Mouse (Mus musculus) large intestine, adult 2 months (tissue): ENCODE data around the gene Dpf2. TPM values are rescaled to one million over a fixed set of nuclear protein-coding genes. Genes with fewer than 3 reads are reported as not detected.

Experiments used
- DNase-seq: peaks from one replicate; pipeline ENCODE4 v3.0.0-alpha.2; 2012; ENCODE audit warnings: low read depth, low spot score
- WGBS: fragments of 180-500 bp; shearing (Covaris S2); methylation state at CpG from one replicate; pipeline ENCODE4 v1.1.7; 2018; 5-methylcytosine and 5-hydroxymethylcytosine counted together
- polyA plus RNA-seq: library from polyadenylated mRNA; depleted of rRNA; stranded (reverse); fragments of >200 nt; gene quantifications from 2 replicates; pipeline ENCODE4 v1.2.3, GENCODE M21; 2012

The Dpf2 gene
- polyA plus RNA-seq, 1 experiment = 69.6 TPM

DNA sequence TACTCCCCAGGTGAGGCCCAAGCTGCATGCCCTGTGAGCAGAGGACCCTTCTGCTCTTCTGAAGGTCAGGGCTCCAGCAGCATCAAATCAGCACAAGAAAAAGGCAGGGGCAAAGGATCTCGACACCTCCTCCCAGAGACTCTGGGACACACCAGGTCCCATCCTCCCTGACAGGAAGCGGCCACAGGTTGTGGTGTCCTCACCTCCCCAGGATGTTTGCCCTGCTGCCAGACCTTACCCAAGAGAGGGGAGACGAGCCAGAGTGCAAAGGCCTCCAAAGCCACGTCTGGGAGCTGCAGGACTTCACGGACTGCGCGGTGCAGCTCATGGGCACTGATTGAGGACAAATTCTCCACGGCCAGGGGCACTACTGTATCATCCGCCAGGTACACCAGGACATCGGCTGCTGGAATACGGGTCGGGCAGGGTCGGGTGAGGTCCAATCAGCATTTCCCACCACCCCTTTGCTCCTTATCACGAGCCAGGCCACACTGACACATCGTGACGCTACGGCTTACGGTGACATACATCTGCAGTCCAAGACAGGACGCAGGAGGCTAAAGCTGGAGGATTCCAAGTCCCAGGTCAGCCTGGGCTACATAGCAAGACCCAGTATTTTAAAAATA, 39.8 kb downstream of the Dpf2 start:
- 86% methylated on average over 19 of the region's 19 CpGs for WGBS
- DNase-seq = no peak

DNA sequence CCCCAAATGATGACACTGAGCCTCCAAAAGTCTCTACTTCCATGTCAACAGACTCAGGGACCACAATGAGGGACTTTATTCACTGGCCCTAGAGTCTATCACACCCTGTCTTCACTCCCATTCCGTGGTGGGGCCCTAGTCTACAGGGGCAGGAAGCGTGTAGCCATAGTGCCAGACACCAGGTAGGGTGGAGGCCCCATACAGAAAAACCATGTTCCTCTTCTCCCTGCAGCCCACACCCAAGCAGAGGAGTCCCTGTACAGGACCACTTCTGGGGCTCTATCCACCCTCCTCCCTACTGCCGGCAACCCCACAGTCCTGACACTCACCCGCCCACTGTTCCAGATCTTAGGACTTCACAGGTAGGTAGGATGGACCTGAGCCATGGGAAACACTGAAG, 40.3 kb downstream of the Dpf2 start:
- 84% methylated on average over 4 of the region's 4 CpGs for WGBS
- DNase-seq = no peak

DNA sequence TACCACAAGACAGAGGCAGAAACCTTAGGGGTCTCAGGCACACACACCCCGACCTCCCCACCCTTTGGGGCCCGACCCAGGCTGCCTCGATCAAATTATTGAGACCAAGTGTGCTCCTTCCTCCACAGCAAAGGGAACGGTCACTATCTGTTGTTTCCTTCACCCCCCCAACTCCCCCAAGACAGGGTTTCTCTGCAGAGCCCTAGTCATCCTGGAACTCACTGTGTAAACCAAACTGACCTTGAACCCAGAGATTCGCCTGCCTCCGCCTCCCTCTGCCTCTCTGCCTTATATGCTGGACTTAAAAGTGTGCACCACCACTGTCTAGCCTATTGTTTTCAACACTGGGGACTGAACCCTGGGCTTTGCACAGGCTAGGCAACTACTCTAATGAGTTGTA, 41.1 kb downstream of the Dpf2 start:
- whole genome bisulfite sequencing = 65% methylated on average over 6 of the region's 6 CpGs
- DNase-seq = no peak

DNA sequence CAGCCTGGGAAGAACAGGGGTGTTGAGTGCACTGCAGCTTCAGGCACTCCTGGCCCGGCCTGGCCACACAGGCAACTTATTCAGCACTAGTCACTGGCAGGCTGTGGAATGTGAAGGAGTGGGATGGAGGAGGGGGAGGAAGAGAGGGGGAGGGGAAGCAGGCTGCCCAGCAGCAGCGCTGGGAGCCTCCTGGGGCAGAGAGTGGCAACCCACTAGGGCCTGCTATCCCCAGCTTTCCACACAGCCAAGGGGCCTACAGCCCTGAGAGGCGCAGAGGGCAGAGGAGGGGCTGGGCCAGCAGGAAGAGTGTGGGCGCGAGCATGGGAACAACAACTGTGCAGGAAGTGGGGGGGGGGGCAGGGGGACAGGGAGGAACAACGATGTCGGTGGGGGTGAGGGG, 41.5 kb downstream of the Dpf2 start:
- DNase-seq = no peak
- 55% methylated on average over 7 of the region's 7 CpGs for WGBS

DNA sequence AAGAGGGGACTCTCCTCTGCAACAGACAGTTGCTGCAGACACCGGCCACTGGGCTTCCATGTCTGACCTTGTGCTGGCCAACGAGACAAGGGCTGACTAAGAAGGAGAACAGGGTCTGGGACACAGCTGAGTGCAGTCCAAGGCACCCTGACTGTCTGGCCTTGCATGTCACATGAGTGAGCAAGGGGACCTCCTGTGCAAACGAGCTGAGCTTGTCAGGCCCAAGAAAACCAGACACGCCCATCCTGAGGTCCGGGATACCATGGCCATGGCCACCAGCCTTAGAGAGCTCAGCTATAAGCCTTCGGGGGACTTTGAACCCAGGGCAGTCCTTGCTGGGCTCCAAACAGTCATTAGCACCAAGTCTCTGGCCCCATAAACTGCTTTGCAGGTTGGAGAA, 44.7 kb downstream of the Dpf2 start:
- WGBS = 51% methylated on average over 6 of the region's 6 CpGs
- DNase-seq = no peak

DNA sequence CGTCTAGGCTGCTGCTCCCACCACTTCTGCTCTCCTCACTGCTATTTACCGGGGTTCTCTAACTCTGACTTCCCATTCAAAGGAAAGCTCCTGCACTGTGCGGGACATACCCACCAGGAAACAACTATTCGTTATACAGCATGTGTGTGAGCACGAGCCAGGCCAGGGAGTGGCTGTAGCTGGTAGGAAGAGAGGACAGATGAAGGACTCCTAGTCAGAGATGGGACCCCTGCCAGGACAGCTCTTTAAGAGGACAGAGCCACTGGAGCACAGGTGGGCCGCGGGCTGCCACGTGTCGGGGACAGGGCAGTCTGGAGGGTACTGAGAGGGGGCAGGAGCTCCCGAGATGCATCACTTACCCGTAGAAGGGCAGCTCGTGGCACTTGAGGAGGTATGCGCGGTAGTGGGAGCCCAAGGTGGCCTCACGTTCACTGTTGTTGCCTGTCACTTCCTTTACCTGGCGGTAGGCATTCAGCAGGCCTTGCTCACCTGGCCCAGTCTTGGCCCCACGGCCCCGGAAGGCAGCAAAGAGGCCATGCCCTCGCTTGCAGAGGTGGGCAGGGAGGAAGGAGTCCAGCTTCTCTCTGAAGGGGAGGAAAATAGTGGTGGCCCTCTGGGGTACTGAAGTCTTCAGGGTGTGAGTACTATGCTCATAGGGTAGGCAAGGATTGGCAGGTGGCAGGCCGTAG, 48.0 kb downstream of the Dpf2 start:
- DNase-seq = no peak
- WGBS = 92% methylated on average over 20 of the region's 20 CpGs

DNA sequence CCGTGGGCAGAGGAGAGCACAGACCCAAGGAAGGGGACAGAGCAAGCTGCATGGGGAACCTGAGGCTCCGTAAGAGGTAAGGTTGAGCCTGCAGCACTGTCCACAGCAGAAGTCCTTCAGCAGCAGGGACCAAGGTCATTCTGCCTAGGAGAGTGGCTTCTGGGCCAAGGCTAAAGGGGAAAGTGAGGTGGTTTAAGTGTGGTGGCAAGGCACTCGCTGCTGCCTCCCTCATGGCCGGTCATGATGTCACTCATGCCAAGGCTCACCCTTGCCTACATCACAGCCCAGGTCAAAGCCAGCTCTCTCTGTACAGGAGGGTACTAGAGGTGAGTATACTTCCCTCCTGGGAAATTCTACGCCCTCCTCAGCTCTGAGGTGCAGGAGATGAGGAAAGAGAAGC, 49.0 kb downstream of the Dpf2 start:
- WGBS = 98% methylated on average over 5 of the region's 5 CpGs
- no peak for DNase-seq

DNA sequence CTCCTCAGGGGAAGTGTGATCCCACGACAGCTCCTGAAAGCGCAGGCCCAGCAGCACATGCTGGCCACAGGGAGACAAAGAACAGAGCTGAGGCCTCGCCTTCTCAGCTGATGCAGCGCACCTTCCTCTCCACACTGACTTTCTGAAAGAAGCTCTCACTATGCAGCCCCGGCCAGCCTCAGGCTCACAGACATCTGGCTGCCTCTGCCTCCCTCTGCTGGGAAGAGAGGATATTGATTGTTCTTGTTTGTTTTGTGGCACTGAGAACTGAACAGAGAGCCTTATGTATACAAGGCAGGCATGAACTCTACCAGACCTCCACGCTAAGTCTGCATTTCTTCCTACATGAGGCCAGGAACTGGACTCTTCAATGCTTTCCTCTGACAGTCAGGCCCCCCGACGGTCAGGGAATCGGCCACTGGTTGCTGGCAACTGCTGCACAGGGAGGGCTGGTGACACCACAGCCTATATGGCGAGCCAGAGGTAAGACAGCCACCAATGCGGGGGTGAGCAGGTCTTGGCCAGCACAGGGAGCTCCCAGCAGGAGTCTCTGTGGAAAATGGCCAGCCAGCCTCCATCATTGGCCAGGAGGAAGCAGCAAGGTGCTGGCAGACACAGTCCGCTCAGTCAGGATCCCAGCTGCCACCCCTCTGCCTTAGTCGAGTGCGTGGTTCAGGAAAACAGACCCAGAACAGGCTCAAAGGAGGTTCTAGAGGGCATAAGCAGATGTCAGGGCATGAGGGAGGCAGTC, 50.3 kb downstream of the Dpf2 start:
- 98% methylated on average over 14 of the region's 14 CpGs for WGBS
- no peak for DNase-seq

DNA sequence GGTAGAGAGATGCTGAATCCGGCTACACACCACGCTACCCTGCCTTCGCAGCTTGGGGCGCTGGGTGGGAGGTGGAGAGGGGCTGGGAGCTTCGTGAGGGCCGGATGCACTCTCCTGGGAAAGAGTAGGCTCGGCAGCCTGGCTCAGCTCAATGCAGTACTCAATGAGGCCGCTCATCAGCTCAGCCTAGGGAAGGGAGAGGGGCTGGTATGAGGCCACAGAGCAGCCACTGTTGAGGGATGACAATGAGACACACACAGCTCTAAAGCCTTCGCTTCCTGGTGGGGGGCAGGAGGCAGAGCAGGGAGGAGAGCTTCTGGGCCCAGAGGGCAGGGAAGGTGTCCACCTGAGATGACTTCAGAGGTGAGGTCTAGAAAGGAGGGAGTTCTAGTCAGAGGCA, 56.2 kb downstream of the Dpf2 start:
- WGBS = 94% methylated on average over 9 of the region's 9 CpGs
- no peak for DNase-seq

- 68% methylated on average over 12 of the region's 12 CpGs for WGBS
- DNase-seq = no peak
Observed at GRCm38 (mm10) chr19:5852035-5852722, 60.6 kb downstream of the Dpf2 start.

DNA sequence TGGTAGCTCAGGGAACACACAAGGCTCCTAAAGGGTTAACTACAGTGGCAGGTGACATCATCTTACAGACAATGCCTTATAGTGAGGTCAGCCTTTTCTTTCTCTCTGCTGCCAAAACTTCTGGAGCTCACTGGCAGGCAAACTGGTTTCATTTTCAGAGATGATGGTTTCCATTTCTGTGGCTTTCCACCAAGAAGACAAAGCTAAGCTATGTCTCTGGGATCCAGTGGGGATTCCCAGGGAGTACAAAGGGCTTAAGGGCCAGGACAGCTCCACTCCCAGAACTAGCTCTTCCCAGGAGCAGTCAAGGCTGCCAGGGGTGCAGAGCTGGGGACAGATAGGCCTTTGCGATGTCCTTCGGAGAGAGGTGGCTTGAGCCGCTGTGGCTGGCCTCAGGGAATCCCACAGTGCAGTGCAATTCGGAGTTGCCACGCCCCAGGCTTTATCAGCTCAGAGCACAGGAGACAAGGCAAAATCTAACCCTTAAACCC, 61.3 kb downstream of the Dpf2 start:
- WGBS = 18% methylated on average over 5 of the region's 5 CpGs
- no peak for DNase-seq

- DNase-seq = no peak
- WGBS = 65% methylated on average over 3 of the region's 3 CpGs
Observed at GRCm38 (mm10) chr19:5850860-5851259, 62.0 kb downstream of the Dpf2 start.

GRCm38 (mm10) chr19:5849843-5850527, 62.8 kb downstream of the Dpf2 start:
- no peak for DNase-seq
- 5% methylated on average over 11 of the region's 11 CpGs for WGBS

DNA sequence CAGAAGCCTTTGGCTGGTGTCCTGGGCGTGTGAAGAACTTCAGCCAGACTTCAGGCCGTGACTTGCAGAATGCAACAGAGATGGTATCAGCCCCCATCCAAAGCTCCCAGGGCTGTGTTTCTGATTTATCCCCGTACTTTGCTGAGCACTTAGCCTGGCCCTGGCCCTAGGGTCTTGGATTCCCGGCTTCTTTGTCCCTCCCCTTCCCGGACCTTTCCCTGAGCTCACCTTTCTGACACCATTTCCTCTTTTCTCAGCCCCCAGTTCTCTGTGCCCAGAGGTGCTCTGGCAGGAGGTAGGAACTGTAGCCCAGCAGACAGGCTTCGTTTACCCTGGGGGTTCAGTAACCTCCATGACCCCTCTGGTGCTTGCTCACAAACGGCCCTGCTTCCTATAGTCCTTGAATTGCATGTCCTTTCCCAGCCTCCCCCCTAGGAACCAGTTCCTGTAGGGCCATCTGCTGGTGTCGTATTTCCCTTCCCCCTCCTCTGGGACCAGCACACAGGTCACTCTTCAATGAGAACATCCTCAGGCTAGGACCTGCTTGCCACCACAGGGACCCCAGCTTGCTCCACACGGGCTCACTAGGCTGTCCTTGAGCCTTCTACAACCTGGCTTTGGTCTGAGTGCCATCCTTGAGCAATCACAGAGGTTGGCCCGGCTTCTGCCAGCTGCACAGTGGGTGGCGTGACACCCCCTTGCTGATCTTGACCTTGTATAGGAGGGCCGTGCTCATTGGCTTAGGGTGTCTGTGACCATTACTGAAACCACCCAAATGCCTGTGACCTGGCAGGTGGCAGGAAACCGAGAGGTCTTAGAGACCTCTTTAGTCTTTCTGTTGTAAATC, 63.8 kb downstream of the Dpf2 start:
- WGBS = 12% methylated on average over 13 of the region's 13 CpGs
- DNase-seq = no peak

DNA sequence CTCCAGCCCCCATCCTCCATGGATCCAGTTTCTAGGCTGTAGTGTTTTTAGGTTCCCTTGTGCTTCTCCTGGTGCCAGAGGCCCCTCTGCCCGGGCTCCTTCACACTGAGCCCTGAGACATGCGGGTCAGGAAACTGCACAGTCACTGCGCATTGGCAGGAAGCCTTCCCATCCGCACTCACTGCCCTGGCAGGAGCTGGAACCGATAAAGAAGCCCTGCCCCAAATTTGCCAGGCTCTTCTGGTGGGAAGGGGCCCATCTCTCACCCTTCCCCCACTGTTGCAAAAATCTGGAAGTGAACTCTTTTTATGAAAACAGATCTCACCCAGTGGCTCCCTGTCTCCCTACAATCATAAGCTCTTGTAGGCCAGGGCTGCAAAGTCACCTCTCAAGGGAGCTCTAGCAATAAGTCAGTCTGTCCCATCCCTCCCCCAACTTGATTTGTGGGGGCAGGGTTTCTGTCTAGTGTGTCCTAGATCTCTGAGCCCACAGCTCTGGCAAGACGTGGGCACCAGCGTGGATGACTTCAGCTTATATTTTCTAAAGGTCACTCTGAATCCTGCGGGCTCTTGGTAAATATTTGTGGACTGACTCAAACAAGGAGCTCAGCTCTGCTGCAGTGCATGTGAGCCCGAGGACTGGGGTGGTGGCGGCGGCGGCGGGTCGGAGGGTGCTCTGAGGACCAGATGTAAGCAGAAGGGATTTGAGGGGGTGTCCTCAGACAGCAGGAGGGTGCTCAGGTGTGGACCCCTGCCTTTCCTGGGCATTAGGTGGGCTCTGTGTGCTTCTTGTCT, 64.6 kb downstream of the Dpf2 start:
- no peak for DNase-seq

DNA sequence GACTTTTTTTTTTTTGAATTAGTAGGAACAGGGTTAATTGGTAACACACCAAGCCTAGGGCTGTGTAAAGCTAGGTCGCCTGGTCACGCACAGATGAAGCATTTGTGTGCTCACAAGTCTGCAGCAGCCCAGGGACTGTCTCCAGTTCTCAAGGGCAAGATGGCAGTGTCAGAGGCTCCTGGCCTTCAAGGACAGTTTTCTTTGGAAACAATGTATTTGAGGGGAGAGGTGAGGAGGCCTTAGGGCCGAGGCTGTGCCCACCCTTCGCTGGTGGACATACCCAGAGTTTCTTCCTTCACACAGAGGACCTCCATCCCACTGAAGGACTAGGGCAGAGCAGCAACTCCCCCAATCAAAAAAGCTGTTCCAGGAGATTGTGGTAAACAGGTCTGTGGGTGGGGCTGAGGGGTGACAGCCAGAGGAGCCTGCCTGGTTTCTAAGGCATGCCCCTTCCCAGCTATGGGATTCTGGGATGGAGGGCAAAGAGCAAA, 65.5 kb downstream of the Dpf2 start:
- no peak for DNase-seq

More for the DNA sequence above, 64.6 kb downstream of the Dpf2 start:
- 5% methylated on average over 14 of the region's 14 CpGs for WGBS

GRCm38 (mm10) chr19:5846557-5847305, 66.1 kb downstream of the Dpf2 start:
- WGBS = under 1% methylated on average over 16 of the region's 16 CpGs
- peak; percentile 95 for DNase-seq

More for the DNA sequence above, 65.5 kb downstream of the Dpf2 start:
- WGBS = 21% methylated on average over 4 of the region's 4 CpGs
